Mouse (Mus musculus) adrenal gland (tissue): ENCODE results near the gene Gpr180.

Source experiments
- intact Hi-C: fragments of 180-260 bp; cut with DNase I; formaldehyde crosslinking; loops from one replicate; pipeline ENCODE4 v1.15.1; 2025

The Gpr180 gene

DNA sequence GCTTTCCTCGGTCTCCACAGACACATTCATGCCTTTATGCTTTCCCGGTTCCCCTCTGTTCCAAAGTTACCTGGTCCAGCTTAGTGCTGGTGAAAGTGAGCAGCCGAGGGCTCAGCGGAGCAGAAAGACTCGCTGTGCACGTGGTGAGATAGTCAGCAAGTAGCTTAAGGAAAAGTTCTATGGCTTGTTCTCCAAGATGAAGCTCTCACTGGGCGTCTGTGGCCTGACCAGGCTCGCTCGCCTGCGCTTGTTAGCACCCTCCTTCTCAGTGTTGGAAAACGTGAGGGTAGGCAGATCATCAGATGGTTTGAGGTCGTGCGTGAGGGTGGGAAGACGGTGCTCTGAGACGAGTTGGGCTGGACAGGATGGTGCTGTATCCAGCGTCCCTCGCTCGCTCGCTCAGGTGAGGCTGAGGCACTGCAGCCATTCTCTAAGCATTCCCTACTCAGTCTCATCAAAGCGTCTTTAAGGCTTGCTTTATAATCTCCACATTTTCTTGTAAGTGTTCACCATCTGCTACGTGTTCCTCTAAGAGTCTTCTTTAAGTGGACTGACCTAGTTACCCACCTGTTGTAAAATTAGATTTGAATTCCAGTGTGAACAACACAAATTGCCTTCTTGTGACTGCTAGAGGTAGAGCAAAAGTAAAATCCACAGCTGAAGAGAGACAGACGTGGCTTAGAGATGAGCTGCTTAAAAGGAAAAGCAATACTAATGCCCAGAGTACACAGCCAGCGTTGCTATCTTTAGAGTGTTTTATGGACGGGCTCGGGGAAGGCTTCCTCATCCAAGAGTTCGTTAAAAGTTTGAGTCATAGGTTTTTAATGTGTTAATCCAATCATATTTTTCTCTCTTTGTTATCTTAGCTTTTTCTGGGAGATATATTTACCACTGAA lies 13.9 kb downstream of the Gpr180 start:
- intact Hi-C loops: loop anchor here (10.0 kb wide), 1 partner anchor 146 kb away; no protein-coding TSS in a partner anchor

DNA sequence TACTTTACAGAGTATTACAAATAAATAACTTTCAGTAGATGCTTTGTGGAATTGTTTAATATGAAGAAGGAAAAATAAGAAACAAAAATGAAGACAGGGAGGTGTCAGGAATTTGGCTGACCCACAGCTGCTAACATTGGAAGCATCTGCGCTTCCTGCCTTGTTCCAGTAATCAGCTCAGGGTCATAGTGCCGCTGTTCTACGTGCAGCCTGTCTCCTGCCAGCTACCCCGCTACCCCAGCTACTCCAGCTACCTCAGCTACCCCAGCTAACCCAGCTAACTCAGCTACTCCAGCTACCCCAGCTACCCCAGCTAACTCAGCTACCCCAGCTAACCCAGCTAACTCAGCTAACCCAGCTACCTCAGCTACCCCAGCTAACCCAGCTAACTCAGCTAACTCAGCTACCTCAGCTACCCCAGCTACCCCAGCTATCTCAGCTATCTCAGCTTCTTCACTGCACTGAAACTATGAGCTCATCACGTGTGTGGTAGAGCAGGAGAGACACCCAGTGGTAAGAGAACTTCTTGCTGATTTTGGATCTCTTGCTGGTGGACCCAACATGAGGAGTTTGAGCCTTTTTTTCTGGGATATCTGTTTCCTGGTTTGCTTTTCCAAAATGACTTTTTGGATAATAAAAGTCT lies 14.8 kb downstream of the Gpr180 start:
- intact Hi-C loops: loop anchor here (10.0 kb wide), 1 partner anchor 147 kb away; no protein-coding TSS in a partner anchor

DNA sequence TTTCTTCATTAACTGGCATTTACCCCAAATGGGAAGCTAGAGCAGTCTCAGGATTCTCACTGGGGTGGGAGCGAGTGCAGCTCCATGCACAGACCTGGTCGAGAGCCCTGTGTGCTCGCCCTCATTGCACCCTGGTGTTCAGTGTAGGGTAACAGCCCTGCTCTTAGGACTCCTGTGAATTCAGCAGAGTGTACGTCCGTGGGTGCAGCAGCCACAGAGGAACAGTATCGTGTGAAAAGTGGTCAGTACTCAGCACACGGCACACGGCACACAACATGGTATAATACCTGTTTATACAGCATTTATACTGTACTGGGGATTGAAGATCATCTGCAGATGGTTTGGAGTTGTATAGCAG lies 15.3 kb downstream of the Gpr180 start:
- intact Hi-C loops: loop anchor here (10.0 kb wide), 1 partner anchor 147 kb away; no protein-coding TSS in a partner anchor

DNA sequence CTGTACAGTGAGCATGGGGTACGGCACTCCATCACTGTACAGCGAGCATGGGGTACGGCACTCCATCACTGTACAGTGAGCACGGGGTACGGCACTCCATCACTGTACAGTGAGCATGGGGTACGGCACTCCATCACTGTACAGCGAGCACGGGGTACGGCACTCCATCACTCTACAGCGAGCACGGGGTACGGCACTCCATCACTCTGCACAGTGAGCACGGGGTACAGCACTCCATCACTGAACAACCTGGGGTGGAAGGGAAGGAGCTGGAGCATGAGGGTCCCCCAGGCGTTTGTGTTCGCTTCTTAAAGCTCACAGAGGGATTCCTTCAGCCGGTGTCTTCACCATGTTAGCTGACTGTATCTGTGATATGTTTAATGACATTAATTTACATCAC lies 19.1 kb downstream of the Gpr180 start:
- intact Hi-C loops: loop anchor here (5.0 to 10.0 kb wide), 2 partner anchors 151 to 436 kb away; no protein-coding TSS in a partner anchor

DNA sequence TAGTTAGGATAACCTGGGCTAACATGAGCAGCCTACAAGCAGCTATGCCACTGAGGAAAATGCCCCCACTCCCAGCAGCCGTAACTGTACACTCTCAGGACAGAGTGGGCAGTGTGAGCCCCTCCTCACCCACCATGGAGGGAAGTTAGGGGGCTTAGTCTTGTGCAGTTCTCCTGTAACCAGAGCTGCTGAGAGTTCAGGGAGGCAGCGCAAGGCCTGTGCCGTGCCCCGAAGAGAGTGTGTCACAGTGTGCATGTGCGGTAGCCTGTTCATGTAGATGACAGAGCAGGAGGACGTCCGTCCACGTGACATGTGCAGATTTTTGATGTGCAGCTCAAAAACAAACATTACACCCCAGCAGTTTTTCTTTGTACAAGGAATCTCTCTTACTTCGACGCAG lies 19.8 kb downstream of the Gpr180 start:
- intact Hi-C loops: loop anchor here (5.0 to 10.0 kb wide), 2 partner anchors 152 to 436 kb away; no protein-coding TSS in a partner anchor

DNA sequence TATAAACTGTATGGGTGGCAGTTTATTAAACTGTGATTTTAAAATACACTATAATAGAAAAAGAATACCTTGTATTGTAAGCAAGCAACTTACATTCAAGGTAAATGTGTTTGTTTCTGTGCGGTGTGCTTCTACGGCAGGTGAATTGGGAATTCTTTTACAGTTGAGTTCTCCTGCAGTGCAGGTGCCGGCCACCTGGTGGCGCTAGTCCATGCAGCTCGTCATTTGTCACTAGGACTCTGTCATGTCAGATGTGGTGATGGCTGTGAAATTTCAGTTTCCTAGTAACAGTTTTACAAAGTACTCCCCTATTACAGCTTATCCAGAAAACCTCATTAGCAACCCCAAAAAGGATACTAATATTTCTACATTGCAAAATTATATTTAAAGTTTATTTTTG lies 20.2 kb downstream of the Gpr180 start:
- intact Hi-C loops: loop anchor here (5.0 to 10.0 kb wide), 2 partner anchors 152 to 435 kb away; no protein-coding TSS in a partner anchor

DNA sequence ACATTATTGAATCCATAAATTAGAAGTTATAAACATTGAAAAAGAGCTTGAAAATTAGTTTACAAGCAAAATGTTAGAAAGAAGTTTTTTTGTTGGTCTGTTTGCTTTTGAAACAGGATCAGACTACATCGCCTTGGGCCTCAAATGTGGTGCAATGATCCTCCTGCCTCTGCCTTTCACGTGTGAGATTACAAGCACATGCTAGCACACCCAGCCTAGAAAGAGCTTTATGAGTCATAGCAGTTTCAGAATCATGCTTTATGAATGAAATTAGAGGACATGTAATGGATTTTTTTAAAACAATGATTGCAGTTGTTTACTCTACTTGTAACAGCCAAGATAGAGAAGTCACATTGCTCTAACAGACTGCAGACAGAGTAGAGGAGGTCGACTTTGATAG lies 24.8 kb downstream of the Gpr180 start:
- intact Hi-C loops: no loop called here

DNA sequence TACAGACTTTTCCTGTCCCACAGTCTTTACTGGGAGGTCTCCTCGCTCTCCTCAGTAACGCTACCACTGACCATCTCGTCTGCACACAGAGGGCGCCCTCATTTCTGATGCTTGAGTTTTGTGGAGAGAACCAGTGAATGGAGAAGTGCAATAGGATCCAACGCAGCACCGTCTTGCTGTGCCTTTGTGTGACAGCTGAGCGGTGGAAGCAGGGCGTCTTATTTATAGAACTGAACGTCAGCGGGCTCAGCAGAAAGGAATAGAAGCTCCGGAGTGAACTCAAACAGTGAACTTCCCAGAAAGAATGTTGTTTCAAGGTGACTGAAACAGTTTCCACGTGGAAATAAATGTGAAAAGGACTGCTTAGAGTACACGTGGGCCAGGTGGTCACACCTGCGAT lies 25.7 kb downstream of the Gpr180 start:
- intact Hi-C loops: no loop called here

DNA sequence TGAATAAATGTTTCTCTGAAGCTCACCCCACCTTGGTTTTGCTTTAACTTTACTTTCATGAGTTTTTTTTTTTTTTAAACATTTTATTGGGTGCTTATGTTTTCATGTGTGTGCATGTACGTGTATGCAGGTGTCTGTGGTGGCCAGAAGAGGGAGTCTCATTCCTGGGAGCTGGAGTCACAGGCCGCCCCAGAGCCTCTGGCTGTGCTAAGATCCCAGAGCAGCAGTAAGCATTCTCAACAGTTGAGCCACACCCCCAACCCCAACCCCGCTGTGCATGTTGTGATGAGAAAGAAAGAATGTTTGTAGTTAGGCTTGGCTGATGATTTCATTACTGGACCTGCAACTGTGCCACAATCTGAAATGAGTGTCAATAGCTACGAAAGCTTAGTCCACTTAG lies 31.8 kb downstream of the Gpr180 start:
- intact Hi-C loops: no loop called here

DNA sequence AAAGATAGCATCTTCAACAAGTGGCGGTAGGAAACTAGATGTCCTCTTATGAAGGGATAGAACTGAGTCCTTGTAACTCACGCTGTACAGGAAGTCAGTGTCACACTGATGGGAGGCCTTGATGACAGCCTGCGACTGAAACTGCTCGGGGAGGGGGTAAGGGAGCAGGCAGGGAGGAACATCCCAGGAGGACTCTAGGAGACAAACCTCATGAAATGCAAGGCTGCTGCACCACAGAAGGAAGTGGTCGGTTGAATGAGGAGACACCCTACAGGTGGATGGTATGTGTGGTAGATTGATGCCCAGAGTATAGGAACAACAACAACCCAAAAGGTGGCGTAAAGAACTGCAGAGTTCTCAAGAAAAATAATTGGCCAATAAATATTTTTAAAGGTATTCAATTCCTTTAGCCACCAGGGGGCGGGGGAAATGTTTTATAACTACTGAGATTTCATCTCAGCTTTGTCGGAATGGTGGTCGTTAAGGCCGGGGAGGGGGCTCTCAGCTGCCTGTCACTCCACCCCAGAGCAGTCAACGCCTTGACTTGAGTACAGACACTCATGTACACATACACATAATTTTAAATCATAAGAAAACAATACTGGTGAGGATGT lies 36.7 kb downstream of the Gpr180 start:
- intact Hi-C loops: no loop called here

DNA sequence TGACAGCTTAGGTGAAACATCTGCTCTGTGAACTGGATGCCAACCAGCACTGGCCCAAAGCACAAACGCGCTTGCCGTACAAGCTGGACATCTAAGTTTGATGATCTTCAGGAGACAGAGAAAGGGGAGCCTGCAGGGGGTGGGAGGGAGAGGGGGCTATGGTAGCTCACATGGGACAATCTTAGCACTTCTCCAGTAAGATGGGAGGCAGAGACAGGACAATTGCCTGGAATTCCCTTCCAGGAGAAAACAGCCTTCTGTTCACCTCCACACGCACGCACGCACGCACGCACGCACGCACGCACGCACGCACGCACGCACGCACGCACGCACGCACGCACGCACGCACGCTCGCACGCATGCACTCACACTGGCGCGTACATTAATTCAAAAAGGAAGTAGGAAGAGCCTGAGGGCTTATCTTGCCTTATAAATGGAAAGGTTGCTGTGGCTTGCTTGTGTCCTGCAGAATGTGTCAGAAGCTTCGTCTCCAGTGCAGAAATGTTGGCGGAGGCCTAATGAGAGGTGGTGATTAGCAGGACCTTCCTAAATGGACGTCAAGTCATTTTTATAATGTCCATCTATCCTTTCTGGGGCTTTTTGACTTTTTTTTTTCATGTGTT lies 38.2 kb downstream of the Gpr180 start:
- intact Hi-C loops: no loop called here

DNA sequence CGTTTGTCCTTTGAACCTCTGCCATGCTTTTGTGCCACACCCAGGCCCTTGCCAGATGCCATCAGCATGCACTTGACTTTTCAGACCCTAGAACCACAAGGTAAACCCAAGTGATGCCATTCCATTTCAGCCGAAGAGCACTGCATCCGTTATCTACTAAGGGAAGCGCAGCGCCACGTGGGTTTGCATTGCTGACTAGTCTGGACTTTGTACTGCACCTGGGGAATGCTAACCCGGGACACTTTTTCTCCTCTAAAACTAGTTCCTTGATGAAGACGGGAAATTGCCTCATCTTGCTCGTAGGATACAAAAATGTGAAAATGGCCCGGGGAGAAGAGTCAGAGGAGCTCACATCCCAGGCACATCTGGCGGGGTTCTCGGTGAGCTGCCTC lies 38.7 kb downstream of the Gpr180 start:
- intact Hi-C loops: no loop called here

DNA sequence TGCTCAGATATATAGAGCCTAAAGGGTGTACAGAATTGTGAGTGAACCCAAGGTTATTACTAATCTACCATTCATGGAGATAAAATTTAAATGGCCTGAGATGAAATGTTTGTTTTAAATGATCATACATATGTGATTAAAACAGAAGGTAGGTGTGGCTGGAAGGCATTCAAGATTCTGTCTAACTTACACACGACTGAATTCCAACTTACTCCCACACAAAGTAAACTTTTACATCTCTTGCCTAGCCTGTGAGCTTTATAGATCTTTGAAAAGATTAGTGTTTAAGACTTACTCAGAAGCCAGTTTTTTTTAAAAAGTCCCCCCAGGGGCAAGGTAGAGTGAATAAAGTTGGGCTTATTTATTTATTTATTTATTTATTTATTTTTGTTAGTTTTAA lies 42.3 kb downstream of the Gpr180 start:
- intact Hi-C loops: no loop called here

DNA sequence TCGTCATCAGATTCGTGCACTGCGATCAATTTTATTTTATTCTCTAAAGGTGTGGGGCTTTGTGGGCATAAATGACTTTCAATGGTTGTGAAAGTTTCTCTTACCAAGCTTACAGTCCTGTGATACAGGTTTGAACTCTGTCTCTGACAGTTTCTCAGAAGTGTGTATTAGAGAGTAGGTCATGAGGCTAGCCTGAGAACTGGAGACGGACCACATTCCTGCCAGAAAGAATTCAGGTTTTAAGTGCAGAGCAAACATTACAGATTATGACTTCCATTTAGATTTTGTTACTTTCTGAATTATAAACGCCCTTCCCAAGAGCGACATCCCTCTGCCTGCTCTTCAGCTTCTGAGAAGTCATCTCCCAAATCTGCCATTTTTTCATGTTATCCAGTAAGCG lies 42.7 kb downstream of the Gpr180 start:
- intact Hi-C loops: no loop called here

DNA sequence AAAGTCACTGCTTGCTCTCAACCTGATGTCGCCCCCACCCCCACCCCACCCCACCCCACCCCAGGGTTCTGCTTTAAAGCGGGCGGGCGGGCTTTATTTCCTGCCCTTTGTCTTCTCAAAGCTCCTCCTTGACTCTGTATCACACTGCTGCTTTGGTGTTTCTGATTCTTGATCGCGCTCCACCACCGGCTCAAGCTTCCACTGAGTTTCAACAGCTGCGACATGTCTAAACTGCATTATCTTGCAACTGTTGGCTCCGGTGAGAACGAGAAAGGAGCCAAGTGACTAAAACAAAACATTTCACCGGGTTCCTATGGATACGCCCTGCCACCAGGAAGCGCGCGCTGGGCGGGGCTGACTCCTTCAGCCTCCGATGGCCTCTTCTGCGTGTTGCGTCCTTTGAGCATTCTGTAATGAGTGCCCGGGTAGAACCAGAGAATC lies 43.2 kb downstream of the Gpr180 start:
- intact Hi-C loops: no loop called here

DNA sequence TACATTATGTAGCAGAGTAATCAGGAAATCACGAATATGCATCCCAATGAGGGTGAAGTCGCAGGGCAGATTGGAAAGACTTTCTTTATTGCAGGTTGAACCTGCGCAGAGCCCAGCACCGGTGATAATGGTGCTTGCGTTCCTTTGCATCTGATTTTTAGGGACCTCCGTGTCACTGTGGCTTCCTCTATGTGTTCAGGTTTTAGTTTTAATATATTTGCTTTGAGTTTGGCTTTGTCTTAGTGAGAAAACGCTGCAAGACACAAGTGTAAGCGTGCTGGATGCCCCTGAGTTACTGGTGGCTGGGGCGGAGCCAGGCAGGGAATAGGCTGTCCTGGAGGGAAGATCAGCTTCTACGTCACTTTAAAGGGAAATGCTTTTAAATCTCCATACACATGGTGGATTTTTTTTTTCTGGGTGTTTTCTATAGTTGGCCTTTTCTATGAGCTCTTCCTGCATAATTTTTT lies 43.8 kb downstream of the Gpr180 start:
- intact Hi-C loops: no loop called here

DNA sequence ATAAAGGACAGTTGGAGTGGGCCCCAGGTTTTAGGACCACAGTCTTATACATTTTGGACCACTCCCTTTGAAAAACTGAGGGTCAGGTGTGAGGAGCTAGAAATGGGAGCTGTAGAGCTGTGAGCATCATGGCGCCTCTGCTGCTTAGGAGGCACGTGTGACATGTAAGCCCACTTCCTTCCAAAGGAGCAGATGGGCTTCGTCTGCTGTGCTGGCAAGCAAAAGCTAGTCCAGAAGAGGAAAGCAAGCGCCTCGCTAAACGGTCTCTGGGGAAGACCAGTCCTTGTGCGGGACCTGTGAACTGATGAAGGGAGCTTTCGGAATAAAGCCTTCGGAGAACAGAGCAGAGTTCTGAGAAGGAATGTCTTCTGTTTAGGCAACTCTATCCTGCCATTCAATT lies 54.5 kb downstream of the Gpr180 start:
- intact Hi-C loops: no loop called here

DNA sequence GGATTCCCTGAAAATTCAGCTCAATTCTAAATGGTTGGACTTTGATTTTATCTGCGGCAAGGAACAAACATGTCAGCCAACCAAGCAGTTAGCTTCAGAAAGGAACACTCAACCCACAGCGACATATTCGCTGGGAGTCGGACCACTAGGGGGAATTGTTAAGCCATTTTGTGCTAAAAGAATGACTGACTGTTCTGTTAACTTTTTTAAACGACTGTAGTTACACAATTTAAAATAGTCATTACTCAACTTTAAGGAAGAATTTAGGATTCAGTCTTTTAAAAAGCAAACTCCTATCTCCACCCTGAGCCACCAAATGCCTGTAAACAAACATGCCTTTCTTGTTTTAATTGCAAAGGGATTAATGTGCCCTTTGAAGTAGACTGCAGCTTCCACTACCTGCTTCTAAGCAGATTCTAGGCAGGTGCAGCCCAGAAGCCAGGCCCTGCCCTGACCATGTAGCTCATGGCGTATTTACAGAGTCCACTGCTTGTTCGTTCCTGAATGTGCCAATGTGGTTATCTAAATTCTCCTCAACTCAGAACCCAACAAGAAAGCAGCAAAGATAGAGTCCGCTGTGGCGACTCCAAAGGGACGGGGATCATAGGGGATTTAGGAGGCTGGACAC lies 56.2 kb downstream of the Gpr180 start:
- intact Hi-C loops: no loop called here

DNA sequence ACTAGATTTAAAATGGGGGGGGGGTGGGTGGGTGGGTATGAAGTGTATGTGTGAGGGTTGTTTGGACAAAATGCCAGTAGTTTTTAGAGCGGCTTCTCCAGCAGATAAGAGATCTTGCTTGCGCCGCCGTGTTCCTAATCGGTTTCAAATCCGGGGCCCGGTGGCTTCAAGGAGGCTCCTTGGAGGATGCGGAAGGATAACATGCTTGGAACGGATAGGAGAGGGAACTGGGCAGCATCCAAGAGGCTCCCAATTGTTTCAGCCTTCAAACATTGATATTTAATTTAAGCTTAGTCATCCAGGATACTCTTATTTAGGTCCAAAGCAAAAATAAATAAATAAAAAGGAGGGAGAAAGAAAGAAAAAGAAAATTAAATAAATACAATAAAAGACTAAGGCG lies 56.7 kb downstream of the Gpr180 start:
- intact Hi-C loops: no loop called here

DNA sequence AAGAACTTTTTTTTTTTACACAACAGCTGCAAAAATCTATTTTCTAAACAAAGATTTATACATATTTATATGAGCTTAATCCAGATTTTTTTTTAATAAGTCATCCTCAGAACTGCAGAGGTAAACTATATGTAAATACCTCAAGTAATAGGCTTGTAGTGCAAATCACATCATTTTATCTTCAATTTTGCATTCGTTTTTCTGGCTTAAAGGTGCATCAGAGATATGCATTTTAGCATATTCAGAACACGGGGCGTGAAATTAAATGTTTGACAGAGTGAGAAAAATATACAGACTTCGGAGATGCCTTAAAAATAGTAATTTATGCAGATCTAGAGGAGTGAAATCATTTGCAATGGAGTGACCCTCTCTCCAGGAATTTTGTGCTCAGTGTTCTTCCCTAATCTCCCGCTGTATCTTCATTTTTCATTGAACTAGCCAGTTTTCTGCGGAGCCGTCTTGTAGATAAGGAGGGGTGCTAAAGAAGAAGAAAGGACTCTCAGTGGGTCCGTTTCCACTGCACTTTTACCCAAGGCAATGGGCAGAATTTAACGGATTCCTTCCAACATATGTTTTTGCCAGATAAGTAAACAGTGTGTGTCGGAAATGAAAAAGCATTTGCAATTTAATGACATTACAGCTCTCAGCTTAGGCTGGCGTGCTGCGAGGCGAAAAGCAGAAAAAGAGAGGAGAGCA lies 57.4 kb downstream of the Gpr180 start:
- intact Hi-C loops: no loop called here
